ENCODE assay signal across 15 mouse cellular contexts in the genomic region with DNA sequence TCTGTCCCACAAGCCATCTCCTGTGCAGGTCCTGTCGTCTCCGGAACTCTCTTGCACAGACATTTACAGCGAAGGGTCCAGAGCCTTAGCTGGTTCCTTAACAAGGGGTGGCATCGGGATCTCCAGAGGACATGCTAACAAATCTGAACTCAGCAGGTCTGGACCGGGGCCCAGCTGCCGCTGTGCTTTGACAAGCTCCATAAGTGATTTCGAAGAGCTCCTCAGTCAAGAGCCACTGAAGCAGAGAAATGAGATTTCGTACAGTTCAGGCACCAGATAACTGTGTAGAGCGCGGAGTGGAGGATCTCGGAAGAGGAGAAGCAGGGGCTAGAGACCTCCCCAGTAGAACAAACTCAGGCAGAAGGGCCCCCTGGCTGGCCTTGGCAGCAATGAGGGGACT.
A peak's percentile ranks its signal among the peaks of the same experiment; 100 is the strongest.
DNase-seq lines count a peak whose midpoint lies in the region; ATAC-seq lines count a peak whose summit lies in the region.
"Had no signal": no experiment of that assay in that cellular context is flagged by ENCODE, and none has a peak within 500 bp of the region (broad histone marks: within the 10 kb centered on the region; RNA-seq: fewer than 3 reads in every experiment).

No protein-coding gene starts in this region.

- H3K4me2 ChIP-seq in lung, embryonic 15.5 days = no peak overlapping the region
- H3K4me2 ChIP-seq in hindbrain, embryonic 15.5 days = no peak overlapping the region

- ATAC-seq in lung, embryonic 15.5 days (ENCODE audit: borderline replicate concordance, extremely low read depth, low FRiP score, low TSS enrichment) = 0 out of 2 replicates have a peak, but pooled peaks have one; percentile 41
- 0 out of 2 replicates have a peak, but pooled peaks have one; percentile 20 for ATAC-seq in hindbrain, embryonic 15.5 days (ENCODE audit: low FRiP score, low read depth)
- ATAC-seq: CD4-positive, CD25-positive, alpha-beta regulatory T cell, adult 4 months; intestine, postnatal 0 days had no signal

- no peak overlapping the region for H3K4me3 ChIP-seq in lung, embryonic 15.5 days
- H3K4me3 ChIP-seq in embryonic facial prominence, embryonic 10.5 days = no peak overlapping the region
- no peak overlapping the region for H3K4me3 ChIP-seq in hindbrain, embryonic 15.5 days

- H3K27ac ChIP-seq in lung, embryonic 15.5 days = no peak overlapping the region
- H3K27ac ChIP-seq in embryonic facial prominence, embryonic 10.5 days (replicated peaks) = peak overlapping the region; percentile 30; the same call in 1 of the 2 replicates
- no peak overlapping the region; the same call in 1 of the 2 replicates for H3K27ac ChIP-seq in hindbrain, embryonic 15.5 days (replicated peaks)
- H3K27ac ChIP-seq: liver, embryonic 14.5 days had no signal

- H3K27me3 ChIP-seq in lung, embryonic 15.5 days = no peaks in the 10 kb centered on the region
- H3K27me3 ChIP-seq in embryonic facial prominence, embryonic 10.5 days (replicated peaks; ENCODE audit: low read depth, poor library complexity, severe bottlenecking) = no peaks in the 10 kb centered on the region
- no peaks in the 10 kb centered on the region for H3K27me3 ChIP-seq in hindbrain, embryonic 15.5 days

- no peaks in the 10 kb centered on the region for H3K36me3 ChIP-seq in lung, embryonic 15.5 days
- no peaks in the 10 kb centered on the region for H3K36me3 ChIP-seq in embryonic facial prominence, embryonic 10.5 days (replicated peaks)
- H3K36me3 ChIP-seq in hindbrain, embryonic 15.5 days = no peaks in the 10 kb centered on the region

- DNase-seq in heart, postnatal 10 days = peak; percentile 27
- no peak for DNase-seq in heart, adult 8-10 months (ENCODE audit: low spot score)
- DNase-seq in lung, postnatal 25 days (ENCODE audit: low spot score) = no peak
- no peak for DNase-seq in embryonic facial prominence, embryonic 10.5 days (ENCODE audit: low spot score)
- DNase-seq in spleen, adult 12 weeks (ENCODE audit: low spot score) = no peak
- DNase-seq: adrenal gland, postnatal 10 days; cerebellum, postnatal 36 days; heart, adult 11 months; layer of hippocampus, postnatal 36 days; thymus, postnatal 36 days had no signal

- H3K9me3 ChIP-seq in lung, embryonic 15.5 days = no peaks in the 10 kb centered on the region
- 0 out of 2 replicates have a peak, but pooled peaks cover 3% of the 10 kb centered on the region for H3K9me3 ChIP-seq in embryonic facial prominence, embryonic 10.5 days
- H3K9me3 ChIP-seq in hindbrain, embryonic 15.5 days = no peaks in the 10 kb centered on the region

- peaks cover 20% of the 10 kb centered on the region for H3K4me1 ChIP-seq in lung, embryonic 15.5 days
- peaks cover 39% of the 10 kb centered on the region for H3K4me1 ChIP-seq in embryonic facial prominence, embryonic 10.5 days
- H3K4me1 ChIP-seq in hindbrain, embryonic 15.5 days (replicated peaks) = peaks cover 17% of the 10 kb centered on the region

- intact Hi-C loops in heart, postnatal 10 days (cut with DNase I) = no loop called here

- H3K9ac ChIP-seq in lung, embryonic 15.5 days = no peak overlapping the region
- no peak overlapping the region for H3K9ac ChIP-seq in hindbrain, embryonic 15.5 days
- H3K9ac ChIP-seq: liver, embryonic 14.5 days had no signal

- 50% methylated on average over 11 of the region's 11 CpGs for WGBS in lung, embryonic 15.5 days
- 88% methylated on average over 11 of the region's 11 CpGs for WGBS in embryonic facial prominence, embryonic 10.5 days
- WGBS in hindbrain, embryonic 15.5 days = 50% methylated on average over 11 of the region's 11 CpGs

Comparison
In these comparisons a context has a peak if more than half of its experiments do, and no peak if none do; other contexts are left out.
1. DNase-seq: peak in heart, postnatal 10 days (2 of 2); none in heart, adult 8-10 months (single experiment), lung, postnatal 25 days (single experiment), embryonic facial prominence, embryonic 10.5 days (single experiment) and spleen, adult 12 weeks (single experiment).